Comparison of ENCODE assay signal across 13 mouse cellular contexts in genomic region chr10:88317151-88317550, GRCm38 (mm10).
A peak's percentile ranks its signal among the peaks of the same experiment; 100 is the strongest.
DNase-seq lines count a peak whose midpoint lies in the region.
"Had no signal": no experiment of that assay in that cellular context is flagged by ENCODE, and none has a peak within 500 bp of the region (broad histone marks: within the 10 kb centered on the region; RNA-seq: fewer than 3 reads in every experiment).

No protein-coding gene starts in this region.

- peak; percentile 93 for DNase-seq in heart, adult 11 months
- DNase-seq in heart, adult 18-20 months: no peak
- DNase-seq: adrenal gland, adult 2 months; adrenal gland, adult 8-10 months; adrenal gland, postnatal 10 days; adrenal gland, postnatal 14 days; adrenal gland, postnatal 25 days; adrenal gland, postnatal 36 days; B cell, adult 2 months; cerebellum, adult 11 months; cerebellum, adult 11-12 months; cerebellum, adult 18-20 months; cerebellum, adult 2 months had no signal
